Mouse (Mus musculus) liver, postnatal 0 days (tissue): ENCODE measurements around the gene Zfr2. TPM values are rescaled to one million over a fixed set of nuclear protein-coding genes. Genes with fewer than 3 reads are reported as not detected.

ENCODE experiments used
- ATAC-seq: fragments of 200-750 bp; cut with Nextera tagmentation; 2 replicates; pipeline ENCODE4 v1.8.0; 2017; ENCODE audit warnings: mild to moderate bottlenecking, moderate library complexity
- DNase-seq: peaks from one replicate; pipeline ENCODE4 v3.0.0-alpha.2; 2016
- H3K27ac ChIP-seq: fragments of 300-500 bp; sonication (generic); 2 replicates; pipeline ENCODE4 v1.5.1; 2014; ENCODE audit warnings: antibody characterized with exemption, moderate library complexity, mild to moderate bottlenecking, low read depth
- H3K27me3 ChIP-seq: fragments of 300-500 bp; sonication (generic); 2 replicates; pipeline ENCODE4 v1.6.1; 2014; ENCODE audit warnings: low read length, control low read depth, mixed read lengths; ENCODE audit not compliant: insufficient read depth
- H3K36me3 ChIP-seq: fragments of 300-500 bp; sonication (generic); replicated peaks from 2 replicates; pipeline ENCODE4 v1.6.1; 2014; ENCODE audit warnings: mild to moderate bottlenecking, control low read depth, low read length, moderate library complexity, mixed read lengths; ENCODE audit not compliant: insufficient read depth
- H3K4me1 ChIP-seq: fragments of 300-500 bp; sonication (generic); 2 replicates; pipeline ENCODE4 v1.6.1; 2014; ENCODE audit warnings: antibody characterized with exemption, mild to moderate bottlenecking, control low read depth; ENCODE audit not compliant: insufficient read depth
- H3K4me2 ChIP-seq: fragments of 300-500 bp; sonication (generic); 2 replicates; pipeline ENCODE4 v1.6.1; 2014; ENCODE audit warnings: low read depth, mild to moderate bottlenecking, low read length, moderate library complexity, mixed read lengths
- H3K4me3 ChIP-seq: fragments of 300-500 bp; sonication (generic); 2 replicates; pipeline ENCODE4 v1.5.1; 2014; ENCODE audit warnings: low read depth, low read length
- H3K9ac ChIP-seq: fragments of 300-500 bp; sonication (generic); replicated peaks from 2 replicates; pipeline ENCODE4 v1.6.1; 2014; ENCODE audit warnings: mild to moderate bottlenecking, moderate library complexity
- H3K9me3 ChIP-seq: fragments of 300-500 bp; sonication (generic); 2 replicates; pipeline ENCODE4 v1.6.1; 2016; ENCODE audit warnings: mild to moderate bottlenecking, control low read depth, low read length, mixed read lengths
- CTCF ChIP-seq: sonication (generic); IDR thresholded peaks from 2 replicates; pipeline ENCODE4 v1.5.1; 2016; ENCODE audit warnings: antibody characterized with exemption, low read depth
- EP300 ChIP-seq: IDR thresholded peaks from 2 replicates; pipeline ENCODE4 v1.6.1; 2016; ENCODE audit warnings: antibody characterized with exemption, low read depth, mild to moderate bottlenecking
- WGBS: fragments of 180-500 bp; shearing (Covaris S2); extraction: QIAGEN DNeasy Blood & Tissue Kit; methylation state at CpG from one replicate; pipeline ENCODE4 v1.1.7; 2014; ENCODE audit not compliant: insufficient replicate concordance; 5-methylcytosine and 5-hydroxymethylcytosine counted together
- polyA plus RNA-seq: library from polyadenylated mRNA; unstranded; fragments of >200 nt; fragmentation: Nextera tagmentation; extraction: Ambion mirVana; gene quantifications from 2 replicates; pipeline ENCODE4 v1.2.1, GENCODE M21; 2015

The Zfr2 gene
- polyA plus RNA-seq, 1 experiment from 2014 or later: 0.61 TPM

- no peaks in the 10 kb centered on the region for H3K36me3 ChIP-seq
- no peak for ATAC-seq
- no peak overlapping the region for H3K4me3 ChIP-seq
- no peak overlapping the region for H3K27ac ChIP-seq
- H3K4me2 ChIP-seq: no peak overlapping the region
- H3K27me3 ChIP-seq: peaks cover 30% of the 10 kb centered on the region
- H3K4me1 ChIP-seq: peaks cover 13% of the 10 kb centered on the region
- TF ChIP-seq EP300 (no peak), CTCF (no peak)
- no peaks in the 10 kb centered on the region for H3K9me3 ChIP-seq
- no peak for DNase-seq
- no peak overlapping the region for H3K9ac ChIP-seq
- 11% methylated on average over 20 of the region's 20 CpGs for WGBS
These were observed 3.1 kb upstream of the Zfr2 start for GRCm38 (mm10) chr10:81229735-81230437.

- WGBS: 14% methylated on average over 27 of the region's 27 CpGs
- H3K9me3 ChIP-seq: no peaks in the 10 kb centered on the region
- H3K4me2 ChIP-seq: no peak within 1 kb of the TSS
- no peaks in the 10 kb centered on the region for H3K36me3 ChIP-seq
- H3K27ac ChIP-seq: no peak within 1 kb of the TSS
- ATAC-seq (no peak), DNase-seq (peak; percentile 22)
- H3K27me3 ChIP-seq: peaks cover 30% of the 10 kb centered on the region
- H3K4me1 ChIP-seq: peaks cover 13% of the 10 kb centered on the region
- no peak within 1 kb of the TSS for H3K9ac ChIP-seq
- TF ChIP-seq CTCF: peak; percentile 60
- no peak for TF ChIP-seq EP300
- no peak within 1 kb of the TSS for H3K4me3 ChIP-seq
These were observed 2.3 kb upstream of the Zfr2 start, which contains the start of gene Atcay for GRCm38 (mm10) chr10:81230438-81231332. Gene Atcay (minus strand): TSS chr10:81230833.

GRCm38 (mm10) chr10:81231436-81231835 is 1.5 kb upstream of the Zfr2 start:
- H3K4me3 ChIP-seq: no peak overlapping the region
- TF ChIP-seq CTCF (no peak), EP300 (no peak)
- ATAC-seq (no peak), DNase-seq (no peak)
- H3K4me2 ChIP-seq: no peak overlapping the region
- H3K9me3 ChIP-seq: no peaks in the 10 kb centered on the region
- no peak overlapping the region for H3K27ac ChIP-seq
- WGBS: 53% methylated on average over 7 of the region's 7 CpGs
- H3K27me3 ChIP-seq: peaks cover 30% of the 10 kb centered on the region
- peaks cover 13% of the 10 kb centered on the region for H3K4me1 ChIP-seq
- no peaks in the 10 kb centered on the region for H3K36me3 ChIP-seq
- no peak overlapping the region for H3K9ac ChIP-seq

- ATAC-seq (peak; percentile 67), DNase-seq (no peak)
- 2% methylated on average over 23 of the region's 28 CpGs for WGBS
- Histone ChIP-seq H3K4me3 (peak overlapping the region; percentile 65), H3K36me3 (no peaks in the 10 kb centered on the region), H3K4me2 (peak overlapping the region; percentile 89), H3K9me3 (no peaks in the 10 kb centered on the region), H3K9ac (peak overlapping the region; percentile 73), H3K4me1 (peaks cover 13% of the 10 kb centered on the region), H3K27me3 (peaks cover 26% of the 10 kb centered on the region), H3K27ac (peak overlapping the region; percentile 76)
- TF ChIP-seq EP300 (no peak), CTCF (no peak)
These were observed 251 bp downstream of the Zfr2 start for GRCm38 (mm10) chr10:81233226-81233585.

GRCm38 (mm10) chr10:81234206-81234605 is 1.3 kb downstream of the Zfr2 start:
- Histone ChIP-seq H3K36me3 (no peaks in the 10 kb centered on the region), H3K9ac (no peak overlapping the region), H3K4me1 (peaks cover 13% of the 10 kb centered on the region), H3K27ac (no peak overlapping the region), H3K4me3 (no peak overlapping the region), H3K4me2 (no peak overlapping the region), H3K27me3 (peaks cover 26% of the 10 kb centered on the region), H3K9me3 (no peaks in the 10 kb centered on the region)
- TF ChIP-seq EP300 (no peak), CTCF (no peak)
- no peak for DNase-seq
- no peak for ATAC-seq
- WGBS: 61% methylated on average over 6 of the region's 6 CpGs

GRCm38 (mm10) chr10:81236471-81237268 is 3.7 kb downstream of the Zfr2 start:
- TF ChIP-seq CTCF (no peak), EP300 (no peak)
- Histone ChIP-seq H3K4me2 (no peak overlapping the region), H3K27ac (no peak overlapping the region), H3K4me1 (peaks cover 13% of the 10 kb centered on the region), H3K4me3 (no peak overlapping the region), H3K27me3 (peaks cover 24% of the 10 kb centered on the region), H3K36me3 (no peaks in the 10 kb centered on the region), H3K9ac (no peak overlapping the region), H3K9me3 (no peaks in the 10 kb centered on the region)
- WGBS: 76% methylated on average over 12 of the region's 12 CpGs
- DNase-seq (no peak), ATAC-seq (no peak)
